Mouse (Mus musculus): ENCODE results near the gene Tssk1. TPM values are rescaled to one million over a fixed set of nuclear protein-coding genes. Genes with fewer than 3 reads are reported as not detected.

Gene Tssk1
- polyA plus RNA-seq, 1 experiment from 2014 or later: 0.04 TPM

DNA sequence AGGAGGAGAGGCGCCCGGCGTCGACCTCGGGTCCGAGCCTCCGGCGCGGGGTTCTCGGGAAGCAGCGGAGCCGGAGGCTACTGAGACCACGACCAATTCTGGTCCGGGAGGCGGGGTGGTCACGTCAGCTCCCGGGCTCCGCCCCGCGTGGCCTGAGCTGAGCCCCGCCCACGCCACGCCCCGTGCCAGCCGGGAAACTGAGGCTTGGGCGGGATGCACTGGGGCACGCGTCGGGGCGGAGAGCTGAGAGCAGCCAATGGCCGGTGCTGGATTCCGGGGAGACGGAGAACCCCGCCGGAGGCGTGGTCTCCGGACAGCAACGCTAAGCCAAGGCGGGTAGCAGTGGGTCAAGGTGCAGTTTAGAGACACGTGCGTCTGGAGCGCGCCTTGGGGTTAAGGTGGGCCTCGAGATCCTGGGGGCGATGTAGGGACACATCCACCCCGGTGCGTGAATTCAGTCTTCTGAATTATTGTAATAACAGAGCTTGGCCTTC, 34.1 kb downstream of the Tssk1 start, which contains the start of gene Slc25a1:
Gene Slc25a1 (minus strand): TSS at position 133 of the 494 bp plus-strand sequence.
- DNase-seq (peak; percentile 86), ATAC-seq (peak; percentile 74)
- Histone ChIP-seq H3K4me3 (ENCODE audit: low read depth, low read length) (peak within 1 kb of the TSS; percentile 71), H3K27me3 (ENCODE audit: insufficient read depth, low read length) (no peaks in the 10 kb centered on the region), H3K4me1 (ENCODE audit: insufficient read depth) (peaks cover 10% of the 10 kb centered on the region), H3K36me3 (replicated peaks; ENCODE audit: insufficient read depth, low read length) (peaks cover 7% of the 10 kb centered on the region; the same call in 1 of the 2 replicates), H3K9ac (replicated peaks) (peak within 1 kb of the TSS; percentile 78), H3K4me2 (ENCODE audit: low read depth, low read length) (peak within 1 kb of the TSS; percentile 99), H3K9me3 (ENCODE audit: low read length) (no peaks in the 10 kb centered on the region), H3K27ac (ENCODE audit: low read depth) (peak within 1 kb of the TSS; percentile 87)
- WGBS (ENCODE audit: insufficient replicate concordance): under 1% methylated on average over 46 of the region's 47 CpGs
- TF ChIP-seq EP300 (IDR thresholded peaks at IDR 0.05; ENCODE audit: low read depth) (no peak), CTCF (IDR thresholded peaks at IDR 0.05; ENCODE audit: low read depth) (no peak)

DNA sequence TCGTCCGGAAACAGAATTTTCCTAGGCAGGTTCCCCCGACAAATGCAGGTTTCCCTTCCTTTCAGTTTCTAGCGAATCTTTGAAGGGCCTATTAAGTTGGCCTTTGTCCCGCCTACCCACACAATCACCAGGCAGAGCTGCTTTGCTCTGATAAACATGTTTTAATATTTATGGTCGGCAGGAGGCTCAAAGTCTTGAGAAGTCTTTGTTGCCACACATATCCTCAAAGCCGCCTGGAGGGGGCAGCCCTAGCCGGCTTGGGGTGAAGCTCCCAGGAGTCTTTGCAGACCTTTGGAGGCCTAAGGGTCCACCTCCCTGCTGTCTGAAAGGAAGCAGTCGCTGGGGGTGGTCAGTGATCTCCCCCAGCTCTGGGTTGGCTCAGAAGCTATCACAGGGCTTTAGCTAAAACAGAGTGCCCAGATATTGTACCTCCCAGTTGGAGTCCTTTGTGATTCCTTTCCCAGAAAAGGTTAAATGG, 34.6 kb downstream of the Tssk1 start:
- H3K27ac ChIP-seq (ENCODE audit: low read depth): peak overlapping the region; percentile 87
- DNase-seq: peak; percentile 77
- H3K4me3 ChIP-seq (ENCODE audit: low read depth, low read length): peak overlapping the region; percentile 71
- H3K9me3 ChIP-seq (ENCODE audit: low read length): no peaks in the 10 kb centered on the region
- H3K27me3 ChIP-seq (ENCODE audit: insufficient read depth, low read length): no peaks in the 10 kb centered on the region
- peak; percentile 76 for TF ChIP-seq CTCF (IDR thresholded peaks at IDR 0.05; ENCODE audit: low read depth)
- peak; percentile 40; the same call in 1 of the 2 replicates for TF ChIP-seq EP300 (IDR thresholded peaks at IDR 0.05; ENCODE audit: low read depth)
- peaks cover 10% of the 10 kb centered on the region for H3K4me1 ChIP-seq (ENCODE audit: insufficient read depth)
- WGBS (ENCODE audit: insufficient replicate concordance): 3% methylated on average over 9 of the region's 9 CpGs
- peak overlapping the region; percentile 78 for H3K9ac ChIP-seq (replicated peaks)
- H3K36me3 ChIP-seq (replicated peaks; ENCODE audit: insufficient read depth, low read length): peaks cover 7% of the 10 kb centered on the region; the same call in 1 of the 2 replicates
- ATAC-seq: peak; percentile 78
- peak overlapping the region; percentile 99 for H3K4me2 ChIP-seq (ENCODE audit: low read depth, low read length)

- H3K27me3 ChIP-seq (ENCODE audit: insufficient read depth, low read length): no peaks in the 10 kb centered on the region
- no peak for ATAC-seq
- no peaks in the 10 kb centered on the region for H3K9me3 ChIP-seq (ENCODE audit: low read length)
- no peak overlapping the region for H3K9ac ChIP-seq (replicated peaks)
- 19% methylated on average over 2 of the region's 2 CpGs for WGBS (ENCODE audit: insufficient replicate concordance)
- H3K36me3 ChIP-seq (replicated peaks; ENCODE audit: insufficient read depth, low read length): peaks cover 7% of the 10 kb centered on the region; the same call in 1 of the 2 replicates
- H3K27ac ChIP-seq (ENCODE audit: low read depth): no peak overlapping the region
- TF ChIP-seq CTCF (IDR thresholded peaks at IDR 0.05; ENCODE audit: low read depth) (no peak), EP300 (IDR thresholded peaks at IDR 0.05; ENCODE audit: low read depth) (no peak)
- DNase-seq: peak; percentile 13
- no peak overlapping the region for H3K4me3 ChIP-seq (ENCODE audit: low read depth, low read length)
- no peak overlapping the region for H3K4me2 ChIP-seq (ENCODE audit: low read depth, low read length)
- peaks cover 10% of the 10 kb centered on the region for H3K4me1 ChIP-seq (ENCODE audit: insufficient read depth)
Observed at GRCm38 (mm10) chr16:17929211-17929610, 35.2 kb downstream of the Tssk1 start.

- H3K9ac ChIP-seq (replicated peaks): no peak overlapping the region
- no peak overlapping the region for H3K4me3 ChIP-seq (ENCODE audit: low read depth, low read length)
- 78% methylated on average over 2 of the region's 2 CpGs for WGBS (ENCODE audit: insufficient replicate concordance)
- H3K36me3 ChIP-seq (replicated peaks; ENCODE audit: insufficient read depth, low read length): peaks cover 7% of the 10 kb centered on the region; the same call in 1 of the 2 replicates
- no peaks in the 10 kb centered on the region for H3K27me3 ChIP-seq (ENCODE audit: insufficient read depth, low read length)
- H3K4me1 ChIP-seq (ENCODE audit: insufficient read depth): peaks cover 15% of the 10 kb centered on the region
- no peak overlapping the region for H3K27ac ChIP-seq (ENCODE audit: low read depth)
- no peak overlapping the region for H3K4me2 ChIP-seq (ENCODE audit: low read depth, low read length)
- TF ChIP-seq CTCF (IDR thresholded peaks at IDR 0.05; ENCODE audit: low read depth): no peak
- no peak for TF ChIP-seq EP300 (IDR thresholded peaks at IDR 0.05; ENCODE audit: low read depth)
- no peak for ATAC-seq
- DNase-seq: peak; percentile 11
- H3K9me3 ChIP-seq (ENCODE audit: low read length): no peaks in the 10 kb centered on the region
Observed at GRCm38 (mm10) chr16:17929631-17930030, 35.6 kb downstream of the Tssk1 start.

DNA sequence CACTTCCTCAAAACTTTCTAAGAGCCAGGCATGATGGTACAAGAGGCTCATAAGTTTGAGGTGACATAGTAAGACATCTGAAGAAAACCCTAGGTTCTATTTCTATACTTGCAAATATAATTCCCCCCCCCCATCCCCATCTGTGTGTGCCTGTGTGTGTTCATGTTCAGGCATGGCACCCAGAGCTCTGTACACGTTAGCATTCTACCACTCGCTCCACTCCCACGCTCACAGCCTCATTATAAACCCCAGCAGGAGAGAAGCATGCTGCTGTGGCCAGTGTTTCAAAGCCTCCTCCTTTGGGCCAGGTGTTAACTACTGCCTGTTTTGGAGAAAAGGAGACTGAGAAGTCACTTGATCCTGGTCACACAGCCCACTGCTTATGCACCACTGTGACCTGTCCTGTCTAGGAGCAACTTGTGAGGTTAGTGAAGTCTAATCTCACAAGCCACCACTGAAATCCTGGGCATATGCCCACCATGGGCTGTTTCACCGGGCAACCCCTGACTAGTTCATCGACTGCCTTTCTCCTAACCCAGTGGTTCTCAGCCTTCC, 38.0 kb downstream of the Tssk1 start:
- H3K27me3 ChIP-seq (ENCODE audit: insufficient read depth, low read length): no peaks in the 10 kb centered on the region
- H3K36me3 ChIP-seq (replicated peaks; ENCODE audit: insufficient read depth, low read length): no peaks in the 10 kb centered on the region
- H3K4me1 ChIP-seq (ENCODE audit: insufficient read depth): peaks cover 15% of the 10 kb centered on the region
- no peak overlapping the region for H3K27ac ChIP-seq (ENCODE audit: low read depth)
- no peak for DNase-seq
- no peak overlapping the region for H3K9ac ChIP-seq (replicated peaks)
- WGBS (ENCODE audit: insufficient replicate concordance): 80% methylated on average over 5 of the region's 5 CpGs
- ATAC-seq: no peak
- H3K9me3 ChIP-seq (ENCODE audit: low read length): no peaks in the 10 kb centered on the region
- no peak overlapping the region for H3K4me2 ChIP-seq (ENCODE audit: low read depth, low read length)
- no peak overlapping the region for H3K4me3 ChIP-seq (ENCODE audit: low read depth, low read length)
- TF ChIP-seq EP300 (IDR thresholded peaks at IDR 0.05; ENCODE audit: low read depth): no peak
- no peak for TF ChIP-seq CTCF (IDR thresholded peaks at IDR 0.05; ENCODE audit: low read depth)

DNA sequence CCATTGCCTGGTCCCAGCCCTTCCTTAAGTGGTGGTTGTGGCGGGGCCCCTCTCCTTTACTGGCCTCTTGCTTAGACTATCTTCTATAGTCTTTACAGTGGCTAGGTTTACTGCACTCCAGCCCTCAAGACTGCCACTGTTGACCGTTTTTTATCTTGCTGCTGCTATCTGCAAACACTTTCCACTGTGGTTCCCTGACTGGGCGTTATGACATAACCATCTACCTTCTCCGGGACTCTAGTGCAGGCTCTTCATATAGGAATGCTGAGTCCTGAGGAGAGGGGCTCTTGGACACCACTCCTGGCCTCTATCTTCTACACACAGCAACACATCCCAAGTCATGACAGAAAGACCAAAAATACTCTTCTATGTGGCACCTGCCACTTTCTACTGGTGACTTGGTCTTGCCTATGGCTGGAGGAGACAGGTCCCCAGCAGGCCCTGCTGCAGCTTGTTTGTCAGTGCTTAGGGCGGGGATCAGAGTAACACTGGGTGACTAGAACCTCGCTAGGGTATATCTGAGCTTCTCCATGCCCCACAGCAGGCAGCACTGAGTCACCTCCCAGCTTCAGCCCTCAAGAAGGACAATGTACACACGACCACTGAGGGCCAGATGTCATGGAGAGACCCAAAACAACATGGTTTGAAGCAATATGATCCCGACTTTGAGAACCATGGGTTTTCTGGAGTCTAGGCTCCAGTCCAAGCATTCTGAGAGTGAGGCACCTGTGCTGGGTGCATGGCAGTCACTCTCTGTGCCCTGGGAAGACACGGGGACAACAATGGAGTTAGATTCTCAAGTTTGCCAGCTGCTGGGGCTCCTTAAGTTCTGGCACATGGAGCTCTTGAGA, 39.8 kb downstream of the Tssk1 start:
- Histone ChIP-seq H3K36me3 (replicated peaks; ENCODE audit: insufficient read depth, low read length) (no peaks in the 10 kb centered on the region), H3K9me3 (ENCODE audit: low read length) (no peaks in the 10 kb centered on the region), H3K4me2 (ENCODE audit: low read depth, low read length) (no peak overlapping the region), H3K4me3 (ENCODE audit: low read depth, low read length) (no peak overlapping the region), H3K9ac (replicated peaks) (no peak overlapping the region), H3K27ac (ENCODE audit: low read depth) (0 out of 2 replicates have a peak overlapping the region, but pooled peaks have one; percentile 1), H3K4me1 (ENCODE audit: insufficient read depth) (peaks cover 5% of the 10 kb centered on the region), H3K27me3 (ENCODE audit: insufficient read depth, low read length) (no peaks in the 10 kb centered on the region)
- TF ChIP-seq CTCF (IDR thresholded peaks at IDR 0.05; ENCODE audit: low read depth) (no peak), EP300 (IDR thresholded peaks at IDR 0.05; ENCODE audit: low read depth) (peak; percentile 33; the same call in 1 of the 2 replicates)
- DNase-seq: peak; percentile 13
- WGBS (ENCODE audit: insufficient replicate concordance): 52% methylated on average over 9 of the region's 9 CpGs
- peak; percentile 30; the same call in 1 of the 2 replicates for ATAC-seq
